Mouse (Mus musculus): ENCODE data around the gene Tiprl. TPM values are rescaled to one million over a fixed set of nuclear protein-coding genes. Genes with fewer than 3 reads are reported as not detected.

The Tiprl gene
- total and polyA plus RNA-seq, 2 experiments from 2014 or later, result 27.0 to 144 TPM

GRCm38 (mm10) chr1:165217023-165217589 lies 19.7 kb downstream of the Tiprl start:
- no peak for ATAC-seq (ENCODE audit: low FRiP score)
- H3K9me3 ChIP-seq (ENCODE audit: low read length), result no peaks in the 10 kb centered on the region
- H3K4me2 ChIP-seq (ENCODE audit: low read depth, low read length, poor library complexity, severe bottlenecking), result no peak overlapping the region
- 95% methylated on average over 2 of the region's 2 CpGs for WGBS
- no peak overlapping the region for H3K27ac ChIP-seq (ENCODE audit: low read depth, low read length)
- H3K4me3 ChIP-seq (ENCODE audit: low read depth, low read length), result no peak overlapping the region
- no peaks in the 10 kb centered on the region for H3K27me3 ChIP-seq (ENCODE audit: insufficient read depth, low read length)
- DNase-seq (ENCODE audit: low spot score), result no peak
- H3K9ac ChIP-seq (replicated peaks; ENCODE audit: low read length, poor library complexity, severe bottlenecking), result no peak overlapping the region
- H3K4me1 ChIP-seq (ENCODE audit: insufficient read depth, low read length), result no peaks in the 10 kb centered on the region
- no peak for TF ChIP-seq CTCF (IDR thresholded peaks at IDR 0.05)
- peaks cover 49% of the 10 kb centered on the region for H3K36me3 ChIP-seq (ENCODE audit: insufficient read depth, low read length)

GRCm38 (mm10) chr1:165215831-165216230 lies 21.0 kb downstream of the Tiprl start:
- TF ChIP-seq CTCF (IDR thresholded peaks at IDR 0.05), result no peak
- Histone ChIP-seq H3K4me2 (ENCODE audit: low read depth, low read length, poor library complexity, severe bottlenecking) (no peak overlapping the region), H3K36me3 (ENCODE audit: insufficient read depth, low read length) (peaks cover 43% of the 10 kb centered on the region), H3K9ac (replicated peaks; ENCODE audit: low read length, poor library complexity, severe bottlenecking) (no peak overlapping the region), H3K4me1 (ENCODE audit: insufficient read depth, low read length) (no peaks in the 10 kb centered on the region), H3K27ac (ENCODE audit: low read depth, low read length) (no peak overlapping the region), H3K9me3 (ENCODE audit: low read length) (no peaks in the 10 kb centered on the region), H3K27me3 (ENCODE audit: insufficient read depth, low read length) (no peaks in the 10 kb centered on the region), H3K4me3 (ENCODE audit: low read depth, low read length) (no peak overlapping the region)
- WGBS, result 85% methylated on average over 7 of the region's 7 CpGs
- DNase-seq (ENCODE audit: low spot score) (no peak), ATAC-seq (ENCODE audit: low FRiP score) (no peak)

GRCm38 (mm10) chr1:165205591-165205990 lies 31.2 kb downstream of the Tiprl start:
- Histone ChIP-seq H3K4me3 (ENCODE audit: low read depth, low read length) (no peak overlapping the region), H3K27ac (ENCODE audit: low read depth, low read length) (no peak overlapping the region), H3K9me3 (ENCODE audit: low read length) (no peaks in the 10 kb centered on the region), H3K27me3 (ENCODE audit: insufficient read depth, low read length) (no peaks in the 10 kb centered on the region), H3K36me3 (ENCODE audit: insufficient read depth, low read length) (no peaks in the 10 kb centered on the region), H3K9ac (replicated peaks; ENCODE audit: low read length, poor library complexity, severe bottlenecking) (no peak overlapping the region), H3K4me1 (ENCODE audit: insufficient read depth, low read length) (no peaks in the 10 kb centered on the region), H3K4me2 (ENCODE audit: low read depth, low read length, poor library complexity, severe bottlenecking) (no peak overlapping the region)
- ATAC-seq (ENCODE audit: low FRiP score) (no peak), DNase-seq (ENCODE audit: low spot score) (no peak)
- TF ChIP-seq CTCF (IDR thresholded peaks at IDR 0.05), result no peak
- 46% methylated on average over 2 of the region's 2 CpGs for WGBS

- H3K36me3 ChIP-seq (ENCODE audit: insufficient read depth, low read length), result no peaks in the 10 kb centered on the region
- H3K9me3 ChIP-seq (ENCODE audit: low read length), result no peaks in the 10 kb centered on the region
- no peaks in the 10 kb centered on the region for H3K27me3 ChIP-seq (ENCODE audit: insufficient read depth, low read length)
- no peak for ATAC-seq (ENCODE audit: low FRiP score)
- H3K4me2 ChIP-seq (ENCODE audit: low read depth, low read length, poor library complexity, severe bottlenecking), result no peak overlapping the region
- no peak overlapping the region for H3K27ac ChIP-seq (ENCODE audit: low read depth, low read length)
- no peak for TF ChIP-seq CTCF (IDR thresholded peaks at IDR 0.05)
- no peaks in the 10 kb centered on the region for H3K4me1 ChIP-seq (ENCODE audit: insufficient read depth, low read length)
- DNase-seq (ENCODE audit: low spot score), result no peak
- H3K4me3 ChIP-seq (ENCODE audit: low read depth, low read length), result no peak overlapping the region
- 70% methylated on average over 2 of the region's 2 CpGs for WGBS
- no peak overlapping the region for H3K9ac ChIP-seq (replicated peaks; ENCODE audit: low read length, poor library complexity, severe bottlenecking)
These were observed 33.2 kb downstream of the Tiprl start for GRCm38 (mm10) chr1:165203488-165204035.

- H3K27ac ChIP-seq (ENCODE audit: low read depth, low read length), result no peak overlapping the region
- no peaks in the 10 kb centered on the region for H3K27me3 ChIP-seq (ENCODE audit: insufficient read depth, low read length)
- no peaks in the 10 kb centered on the region for H3K9me3 ChIP-seq (ENCODE audit: low read length)
- no peak overlapping the region for H3K9ac ChIP-seq (replicated peaks; ENCODE audit: low read length, poor library complexity, severe bottlenecking)
- DNase-seq (ENCODE audit: low spot score) (no peak), ATAC-seq (ENCODE audit: low FRiP score) (no peak)
- H3K4me3 ChIP-seq (ENCODE audit: low read depth, low read length), result no peak overlapping the region
- WGBS, result 81% methylated on average over 4 of the region's 4 CpGs
- no peaks in the 10 kb centered on the region for H3K4me1 ChIP-seq (ENCODE audit: insufficient read depth, low read length)
- H3K36me3 ChIP-seq (ENCODE audit: insufficient read depth, low read length), result no peaks in the 10 kb centered on the region
- TF ChIP-seq CTCF (IDR thresholded peaks at IDR 0.05), result no peak
- no peak overlapping the region for H3K4me2 ChIP-seq (ENCODE audit: low read depth, low read length, poor library complexity, severe bottlenecking)
These were observed 35.3 kb downstream of the Tiprl start for GRCm38 (mm10) chr1:165201445-165202012.

- Histone ChIP-seq H3K9ac (replicated peaks; ENCODE audit: low read length, poor library complexity, severe bottlenecking) (no peak overlapping the region), H3K4me2 (ENCODE audit: low read depth, low read length, poor library complexity, severe bottlenecking) (no peak overlapping the region), H3K27me3 (ENCODE audit: insufficient read depth, low read length) (no peaks in the 10 kb centered on the region), H3K9me3 (ENCODE audit: low read length) (no peaks in the 10 kb centered on the region), H3K4me1 (ENCODE audit: insufficient read depth, low read length) (no peaks in the 10 kb centered on the region), H3K36me3 (ENCODE audit: insufficient read depth, low read length) (no peaks in the 10 kb centered on the region), H3K4me3 (ENCODE audit: low read depth, low read length) (no peak overlapping the region), H3K27ac (ENCODE audit: low read depth, low read length) (no peak overlapping the region)
- DNase-seq (ENCODE audit: low spot score), result no peak
- TF ChIP-seq CTCF (IDR thresholded peaks at IDR 0.05), result no peak
- WGBS, result 84% methylated on average over 8 of the region's 8 CpGs
- ATAC-seq (ENCODE audit: low FRiP score), result no peak
These were observed 36.0 kb downstream of the Tiprl start for GRCm38 (mm10) chr1:165200748-165201147.

Data from midbrain, postnatal 0 days (tissue).